Mouse (Mus musculus): ENCODE data around the gene Spats2. TPM values are rescaled to one million over a fixed set of nuclear protein-coding genes. Genes with fewer than 3 reads are reported as not detected.
A peak's percentile ranks its signal among the peaks of the same experiment; 100 is the strongest.

The Spats2 gene
- total RNA-seq, 1 experiment from 2014 or later = 18.5 TPM

DNA sequence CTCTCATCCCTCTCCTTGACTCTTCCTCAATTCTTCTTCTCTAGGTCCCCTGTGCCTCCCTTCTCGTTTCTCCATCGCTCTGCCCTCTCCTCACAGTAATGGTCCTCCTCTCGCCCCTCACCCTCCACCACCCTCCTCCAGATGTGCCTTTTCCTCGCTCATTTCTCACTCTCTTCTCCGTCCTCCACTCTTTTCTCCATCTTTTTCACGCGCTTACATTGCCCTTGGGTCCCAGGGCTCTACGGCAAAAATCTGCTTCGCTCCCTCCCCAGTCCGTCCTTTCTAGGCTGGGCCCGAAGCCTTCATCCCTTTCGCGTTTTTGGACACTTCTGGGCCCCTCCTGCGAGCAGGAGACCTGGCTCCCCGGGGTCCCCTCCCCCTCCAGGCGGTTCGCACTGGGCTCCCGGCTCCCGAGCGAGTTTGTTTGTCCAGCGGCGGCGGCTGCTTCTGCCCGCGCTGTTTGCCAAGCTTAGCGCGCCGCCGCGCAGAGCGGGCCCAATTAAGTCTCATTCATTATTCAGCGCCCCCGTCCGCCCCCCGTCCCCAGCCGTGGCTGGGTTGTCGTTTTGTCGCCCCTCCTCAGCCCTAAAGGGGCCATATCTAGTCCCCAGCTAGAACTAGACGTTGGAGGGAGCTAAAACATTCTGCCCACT is 27.8 kb upstream of the Spats2 start:
- DNase-seq = peak; percentile 45

DNA sequence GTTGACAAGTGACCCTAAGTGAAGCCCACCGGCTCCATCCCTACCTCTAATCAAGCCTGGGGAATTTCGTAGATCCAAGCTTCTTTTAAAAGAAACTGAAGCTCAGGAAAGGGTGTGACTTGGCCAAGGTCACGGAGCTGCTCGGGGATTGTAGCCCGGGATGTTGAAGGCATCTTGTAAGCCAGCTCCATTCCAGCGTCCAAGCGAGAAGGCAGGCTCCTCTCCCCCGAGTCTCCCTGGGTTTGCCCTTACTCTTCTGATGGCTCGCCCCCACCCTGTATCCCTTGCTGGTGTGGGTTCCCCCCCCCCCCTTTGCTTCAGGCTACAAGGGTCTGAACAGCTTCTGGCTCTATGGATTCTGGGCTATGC is 27.2 kb upstream of the Spats2 start:
- no peak for DNase-seq

DNA sequence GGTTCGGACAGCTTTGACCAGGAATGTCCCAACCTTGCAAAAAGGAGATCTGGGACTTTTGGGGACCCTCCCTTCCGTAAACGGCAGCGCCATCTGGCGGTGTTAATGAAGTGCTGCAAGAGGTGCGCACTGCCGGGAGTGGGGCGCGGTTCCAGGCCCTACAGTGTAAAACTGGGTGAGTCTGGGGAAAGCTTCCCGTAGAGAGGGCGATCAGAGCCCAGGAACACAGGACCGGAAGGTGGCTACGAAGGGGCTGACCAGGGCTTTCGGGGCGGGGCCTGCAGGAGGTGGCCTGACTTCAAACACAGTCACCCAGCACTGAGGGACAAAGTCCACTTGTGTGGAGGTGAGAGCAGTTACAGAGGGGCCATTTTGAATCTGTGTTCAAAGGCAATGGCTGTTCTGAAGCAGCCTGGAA is 26.6 kb upstream of the Spats2 start:
- DNase-seq = peak; percentile 82

DNA sequence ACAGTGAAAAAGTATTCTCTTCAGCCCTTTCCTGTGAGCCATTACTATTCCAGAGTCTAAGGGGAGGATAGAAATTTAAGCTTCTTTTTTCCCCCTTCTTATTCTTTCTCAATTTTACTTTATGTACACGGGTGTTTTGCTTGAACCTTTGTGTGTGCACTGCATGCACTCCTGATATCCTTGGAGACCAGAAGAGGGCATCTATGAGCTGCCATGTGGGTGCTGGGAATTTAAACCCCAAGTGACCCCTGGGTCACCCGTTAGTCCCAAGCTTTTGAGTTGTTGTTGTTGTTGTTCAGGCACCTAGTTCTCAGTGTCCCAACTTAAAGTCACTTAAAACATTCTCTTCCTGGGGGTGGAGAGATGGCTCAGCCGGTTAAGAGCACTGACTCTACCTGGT is 25.7 kb upstream of the Spats2 start:
- no peak for DNase-seq

DNA sequence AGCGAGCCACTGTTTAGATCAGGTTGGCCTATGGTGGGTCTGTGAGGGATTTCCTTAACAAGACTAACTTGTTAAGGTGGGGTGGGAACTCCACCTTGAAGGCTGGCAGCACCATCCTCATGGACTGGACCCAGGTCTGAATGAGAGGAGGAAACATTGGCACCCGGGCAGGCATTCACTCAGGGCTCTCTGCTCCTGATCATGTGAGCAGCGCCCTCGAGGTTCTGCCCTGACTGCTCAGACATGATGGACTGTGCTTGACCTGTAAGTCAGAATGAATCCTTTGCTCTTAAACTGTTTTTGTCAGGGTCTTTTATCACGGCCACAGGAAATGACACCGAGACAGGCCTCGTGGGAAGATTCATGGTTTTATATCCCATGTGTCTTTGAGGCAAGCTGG is 20.5 kb upstream of the Spats2 start:
- DNase-seq = peak; percentile 36

DNA sequence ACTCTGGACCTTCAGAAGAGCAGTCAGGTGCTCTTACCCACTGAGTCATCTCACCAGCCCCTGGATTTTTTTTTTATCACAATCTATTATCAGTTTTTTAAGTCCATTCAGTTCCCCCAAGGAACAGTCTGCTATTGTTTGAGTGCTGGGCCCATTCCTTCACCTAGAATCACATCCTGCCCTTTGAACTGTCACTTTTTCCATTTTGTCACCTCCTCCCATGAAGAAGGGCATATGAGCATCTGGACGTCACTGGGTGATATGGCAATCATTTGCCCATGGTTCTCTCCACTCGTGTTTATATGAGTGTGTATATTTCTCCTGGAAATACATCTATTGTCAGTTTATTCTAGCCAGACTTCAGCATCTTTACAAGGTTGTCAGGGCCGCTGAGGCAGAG is 17.9 kb upstream of the Spats2 start:
- no peak for DNase-seq

DNA sequence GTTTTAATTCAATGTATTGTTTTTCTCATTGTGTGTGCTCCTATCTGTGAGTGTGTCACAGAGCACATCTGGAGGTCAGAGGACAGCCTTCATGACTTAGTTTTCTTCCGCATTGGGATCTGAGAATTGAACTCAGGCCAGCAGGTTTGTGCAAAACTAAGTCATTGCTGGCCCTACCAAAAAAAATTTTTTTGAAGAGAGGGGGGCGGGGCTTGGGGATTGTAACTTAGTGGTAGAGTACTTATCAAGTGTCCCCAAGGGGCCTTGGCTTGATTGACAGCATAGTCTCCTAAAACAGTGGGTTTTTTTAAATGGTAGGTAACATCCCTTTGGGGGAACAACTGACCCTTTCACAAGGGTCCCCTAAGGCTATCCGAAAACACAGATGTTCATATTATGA is 14.6 kb upstream of the Spats2 start:
- peak; percentile 28 for DNase-seq

DNA sequence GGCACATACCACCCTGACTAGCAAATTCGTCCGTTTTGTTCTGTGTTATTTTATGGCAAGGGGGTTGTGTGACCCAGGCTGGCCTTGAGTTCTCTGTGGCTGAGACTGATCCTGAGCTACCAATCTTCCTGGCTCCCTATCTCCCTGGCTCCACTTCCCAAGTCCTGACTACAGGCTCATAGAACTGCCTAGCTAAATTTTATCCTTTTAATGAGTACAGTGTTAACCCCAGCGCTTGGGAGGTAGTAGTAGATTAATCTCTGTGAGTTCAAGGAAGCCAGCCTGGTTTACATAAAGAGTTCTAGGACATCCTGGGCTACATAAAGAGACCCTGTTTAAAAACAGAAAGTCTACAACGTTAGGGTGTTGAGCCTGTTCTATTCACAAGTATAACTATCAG is 13.9 kb upstream of the Spats2 start:
- DNase-seq = no peak

DNA sequence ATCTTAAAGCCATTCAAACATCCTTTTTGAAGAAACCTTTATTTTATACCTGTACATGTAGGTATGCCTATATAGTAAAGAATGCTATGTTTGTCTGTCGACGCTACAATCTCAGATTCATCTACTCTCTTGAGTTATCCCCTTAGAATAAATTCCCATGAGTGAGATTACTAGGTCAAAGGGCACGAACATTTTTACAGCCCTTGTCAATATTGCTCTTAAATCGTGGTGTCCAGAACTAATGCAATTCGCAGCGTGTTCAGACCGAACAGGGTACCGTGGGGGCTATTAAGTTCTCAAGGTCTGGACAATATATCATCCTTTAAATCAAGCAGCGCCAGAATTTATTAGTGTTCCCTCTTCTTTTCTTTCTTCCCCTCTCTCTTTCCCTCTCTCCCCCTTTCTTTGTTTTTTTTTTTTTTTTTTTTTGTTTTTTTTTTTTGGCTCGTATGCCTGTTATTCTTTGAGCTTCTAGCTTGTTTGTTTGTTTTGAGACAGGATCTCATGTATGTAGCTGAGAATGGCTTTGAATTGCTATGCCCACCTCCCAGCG is 12.8 kb upstream of the Spats2 start:
- no peak for DNase-seq

DNA sequence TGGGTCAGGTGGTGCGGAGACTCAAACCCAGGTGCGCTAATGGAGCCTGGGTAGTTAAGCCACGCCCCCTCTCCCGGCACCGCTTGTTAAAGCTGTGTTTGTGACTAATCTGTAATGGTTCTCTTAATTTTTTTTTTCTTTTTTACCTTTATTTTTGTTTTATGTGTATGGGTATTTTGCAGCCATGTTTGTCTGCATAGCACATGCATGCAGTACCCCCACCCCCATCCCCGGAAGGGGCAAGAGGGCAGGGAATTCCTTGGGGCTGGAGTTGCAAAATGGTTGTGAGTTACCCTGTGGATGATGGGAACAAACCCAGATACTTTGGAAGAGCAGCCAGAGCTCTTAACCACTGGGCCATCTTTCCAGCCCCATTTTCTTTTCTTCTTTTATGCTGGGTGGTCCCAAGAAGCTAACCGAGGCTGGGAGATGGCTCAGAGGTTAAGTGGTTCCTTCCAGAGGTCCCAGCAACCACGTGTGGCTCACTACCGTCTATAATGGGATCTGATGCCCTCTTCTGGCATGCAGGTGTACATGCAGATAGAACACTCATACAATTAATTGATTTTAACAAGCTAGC is 12.2 kb upstream of the Spats2 start:
- DNase-seq = peak; percentile 48

DNA sequence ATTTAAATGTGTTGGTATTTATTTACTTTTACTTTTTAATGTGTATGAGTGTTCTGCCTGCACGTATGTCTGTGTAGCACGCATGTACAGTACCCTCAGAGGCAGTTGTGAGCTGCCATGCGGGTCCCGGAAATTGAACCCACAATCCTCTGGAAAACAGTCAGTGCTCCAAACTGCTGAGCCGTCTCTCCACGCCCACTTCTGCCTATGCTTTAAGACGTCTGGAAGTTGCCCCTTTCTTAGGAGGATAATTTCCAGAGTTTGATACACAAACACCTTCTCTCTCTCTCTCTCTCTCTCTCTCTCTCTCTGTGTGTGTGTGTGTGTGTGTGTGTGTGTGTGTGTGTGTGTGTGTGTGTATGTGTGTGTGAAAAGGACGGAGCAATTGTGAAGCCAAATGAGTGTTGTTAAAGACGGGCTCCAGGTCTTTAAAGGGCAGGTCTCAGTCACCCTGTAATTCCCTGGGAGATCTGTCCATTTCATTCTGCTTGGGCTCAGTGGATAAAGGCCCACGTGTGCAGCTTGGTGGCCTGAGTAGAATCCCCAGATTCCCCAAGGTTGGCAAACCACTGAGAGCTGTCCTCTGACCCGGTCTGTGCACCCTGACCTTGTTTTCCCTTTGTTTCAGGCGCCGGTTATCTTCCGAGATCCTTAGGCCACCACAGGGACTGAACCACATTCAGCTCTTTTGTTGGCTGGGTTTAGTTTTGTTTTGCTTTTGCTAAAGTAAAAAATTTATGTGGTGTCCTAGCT is 11.2 kb upstream of the Spats2 start:
- no peak for DNase-seq

DNA sequence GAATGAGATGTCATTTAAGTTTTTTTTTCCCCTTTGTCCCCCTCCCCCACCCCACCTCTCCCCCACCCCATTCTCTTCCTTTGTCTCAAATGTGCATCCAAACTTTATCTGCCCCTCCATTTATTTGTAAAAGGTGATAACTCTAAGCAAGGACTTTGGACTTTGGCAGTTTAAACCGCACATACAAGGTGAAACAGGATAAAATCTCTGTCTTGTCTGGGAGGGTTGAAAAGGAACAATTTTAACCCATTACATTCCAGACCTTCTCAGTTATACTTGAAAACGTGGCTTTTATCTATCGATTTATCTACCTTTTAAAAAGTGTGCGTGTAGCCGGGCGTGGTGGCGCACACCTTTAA is 10.7 kb upstream of the Spats2 start:
- no peak for DNase-seq

DNA sequence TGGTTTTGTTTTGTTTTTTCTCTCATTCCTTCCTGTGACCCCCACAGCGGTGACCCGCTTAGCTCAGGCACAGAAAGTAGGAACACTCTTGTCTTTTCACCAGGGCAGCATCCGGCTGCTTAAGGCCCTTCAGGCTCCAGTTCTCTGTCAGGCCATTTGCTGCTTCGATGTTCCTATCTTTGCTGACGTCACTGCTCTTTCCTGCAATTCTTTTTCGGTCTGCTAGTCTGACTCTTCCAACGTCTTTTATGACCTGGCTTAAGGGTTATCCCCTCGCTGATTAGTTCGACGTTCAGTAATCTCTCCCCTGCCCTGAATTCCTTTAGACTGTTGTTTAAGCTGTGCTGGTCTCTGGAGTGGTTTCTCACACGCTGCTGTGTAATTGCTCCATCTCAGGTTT is 9.2 kb upstream of the Spats2 start:
- DNase-seq = no peak

DNA sequence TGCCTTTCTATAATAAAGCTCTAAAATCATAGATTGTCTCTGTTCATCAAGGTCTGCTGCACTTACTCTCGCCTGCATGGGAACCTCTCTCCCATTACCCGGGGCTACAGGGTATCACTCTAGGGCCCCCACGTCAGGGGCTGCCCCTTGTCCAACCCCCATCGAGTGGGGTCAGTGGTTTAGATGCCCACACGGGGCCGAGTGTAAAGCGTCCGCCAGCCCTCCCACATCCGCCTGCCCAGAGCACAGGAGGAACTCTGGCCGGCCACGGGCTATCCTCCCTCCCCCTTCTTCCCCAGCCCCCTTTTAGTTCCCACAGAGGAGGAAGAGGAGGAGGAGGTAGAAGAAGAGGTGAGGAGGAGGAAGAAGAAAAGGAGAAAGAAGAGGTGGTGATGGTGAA is 4.9 kb upstream of the Spats2 start:
- no peak for DNase-seq

DNA sequence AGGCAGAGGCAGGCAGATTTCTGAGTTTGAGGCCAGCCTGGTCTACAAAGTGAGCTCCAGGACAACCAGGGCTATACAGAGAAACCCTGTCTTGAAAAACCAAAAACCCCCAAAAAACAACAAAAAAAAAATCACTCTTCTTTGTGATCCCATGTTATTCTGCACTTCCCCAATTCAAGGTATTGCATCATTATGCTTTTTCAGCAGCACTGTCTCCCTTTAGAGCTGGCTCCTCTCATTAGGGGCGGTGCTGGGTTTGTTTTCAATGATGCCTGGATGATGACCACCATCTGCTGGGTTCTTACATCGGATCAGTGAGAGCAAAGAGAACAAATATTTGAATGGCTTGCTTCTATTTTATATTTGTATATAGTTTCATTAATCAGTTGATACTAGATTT is 3.1 kb upstream of the Spats2 start:
- no peak for DNase-seq

DNA sequence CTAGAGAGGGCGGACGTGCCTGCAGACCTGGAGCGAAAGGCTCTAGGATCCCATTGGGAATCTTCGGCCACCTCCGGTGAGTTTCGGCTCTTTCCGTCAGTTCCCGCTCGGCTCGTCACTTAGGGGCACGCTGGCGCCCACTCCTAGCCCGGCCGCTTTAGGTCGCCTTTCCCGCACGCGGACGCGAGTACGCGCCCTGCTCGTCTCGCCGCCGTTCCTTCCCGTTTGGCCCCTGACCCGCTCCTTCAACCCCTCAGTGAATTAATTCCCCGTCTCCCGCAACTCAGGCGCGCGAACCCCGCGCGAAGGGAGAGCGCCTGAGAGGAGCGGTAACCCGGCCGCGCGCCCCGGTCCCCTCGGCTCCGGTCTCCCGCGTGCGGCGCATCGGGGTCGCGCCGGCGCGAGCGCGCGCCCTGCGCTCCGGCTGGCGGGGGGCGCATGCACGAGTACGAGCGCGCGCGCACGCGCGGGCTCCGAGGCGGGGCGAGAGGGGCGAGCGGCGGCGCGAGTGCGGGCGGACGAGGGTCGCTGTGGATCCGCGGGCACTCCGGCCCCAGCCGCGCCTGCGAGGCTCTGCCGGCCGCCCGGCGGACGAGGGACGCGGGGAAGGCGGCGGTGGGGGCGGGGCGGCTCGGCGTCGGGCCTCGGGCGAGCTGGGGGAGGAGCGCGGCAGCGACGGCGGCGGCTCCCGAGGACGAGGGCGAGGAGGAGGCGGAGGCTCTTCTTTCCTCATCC is 532 bp downstream of the Spats2 start:
- peak; percentile 91 for DNase-seq

DNA sequence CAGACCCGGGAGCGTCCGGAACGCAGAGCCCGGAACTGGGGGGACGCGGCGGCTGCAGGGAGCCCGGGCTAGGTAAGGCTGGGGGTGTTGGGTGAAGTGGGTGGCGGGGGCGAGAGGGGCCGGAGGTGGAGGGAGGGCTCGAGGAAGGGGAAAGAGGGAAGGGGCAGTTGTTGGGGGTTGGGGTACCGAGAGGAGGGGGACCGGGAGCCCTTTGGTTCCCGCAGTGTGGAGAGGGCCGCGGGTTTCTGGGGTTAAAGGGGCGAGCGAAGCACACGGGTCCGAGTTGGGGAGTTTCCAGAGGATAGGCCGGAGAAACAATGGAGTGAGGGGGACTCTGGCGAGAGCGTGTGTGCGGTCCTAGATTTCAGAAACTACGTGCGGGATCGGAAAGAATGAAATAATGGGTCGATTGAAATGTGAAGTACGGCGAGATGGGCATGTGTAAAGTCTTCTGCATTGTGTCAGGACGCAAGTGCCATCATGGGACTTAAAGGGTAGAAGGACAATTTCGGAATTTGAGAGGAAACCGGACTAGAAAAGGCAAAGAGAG is 1.2 kb downstream of the Spats2 start:
- no peak for DNase-seq

DNA sequence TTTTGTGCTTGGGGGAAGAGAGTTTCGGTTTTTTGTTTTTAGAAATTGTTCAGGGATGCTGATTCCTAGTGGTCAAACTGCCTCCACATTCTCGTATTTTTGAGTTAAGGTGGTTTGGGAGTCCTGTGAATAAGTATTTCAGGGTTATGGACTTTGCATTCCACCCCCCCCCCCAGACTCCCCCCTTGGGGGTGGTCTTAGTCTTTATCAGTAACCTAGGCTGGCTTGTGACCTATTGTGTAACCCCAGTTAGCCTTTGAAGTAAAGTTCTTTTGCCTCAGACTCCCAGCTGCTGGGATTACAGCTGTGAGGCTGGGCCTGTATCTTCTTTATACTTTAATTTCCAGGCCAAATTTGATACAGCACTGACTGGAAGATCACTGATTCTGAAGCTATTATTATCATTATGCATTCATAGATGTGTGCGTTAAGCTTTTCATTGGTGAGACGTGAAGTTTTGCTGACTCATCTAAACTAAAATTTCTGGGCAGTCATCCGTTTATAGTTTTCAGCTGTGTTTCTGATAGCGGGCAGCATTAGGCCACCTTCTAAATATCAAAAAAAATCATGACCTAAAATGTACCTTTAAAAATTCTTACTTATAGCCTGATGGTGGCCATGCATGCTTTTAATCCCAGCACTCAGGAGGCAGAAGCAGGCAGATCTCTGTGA is 2.3 kb downstream of the Spats2 start:
- DNase-seq = no peak

DNA sequence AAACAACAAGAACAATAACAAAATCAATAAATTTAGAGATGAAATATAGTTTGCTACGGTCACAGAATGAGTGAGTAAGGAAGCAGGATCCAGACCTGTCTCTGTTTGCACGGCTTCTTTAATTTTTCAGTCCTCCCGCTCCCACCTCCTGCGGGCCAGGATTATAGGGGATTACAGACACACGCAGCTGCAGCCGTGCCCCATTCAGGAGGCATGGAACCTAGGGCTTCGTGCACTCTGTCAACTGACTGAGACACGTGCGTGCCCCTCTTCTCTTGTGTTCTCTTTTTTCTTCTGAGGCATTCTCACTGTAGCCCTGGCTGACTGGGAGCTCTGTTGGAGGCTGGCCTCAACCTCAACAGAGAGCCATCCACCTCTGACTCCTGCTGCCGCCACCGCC is 3.7 kb downstream of the Spats2 start:
- DNase-seq = no peak

DNA sequence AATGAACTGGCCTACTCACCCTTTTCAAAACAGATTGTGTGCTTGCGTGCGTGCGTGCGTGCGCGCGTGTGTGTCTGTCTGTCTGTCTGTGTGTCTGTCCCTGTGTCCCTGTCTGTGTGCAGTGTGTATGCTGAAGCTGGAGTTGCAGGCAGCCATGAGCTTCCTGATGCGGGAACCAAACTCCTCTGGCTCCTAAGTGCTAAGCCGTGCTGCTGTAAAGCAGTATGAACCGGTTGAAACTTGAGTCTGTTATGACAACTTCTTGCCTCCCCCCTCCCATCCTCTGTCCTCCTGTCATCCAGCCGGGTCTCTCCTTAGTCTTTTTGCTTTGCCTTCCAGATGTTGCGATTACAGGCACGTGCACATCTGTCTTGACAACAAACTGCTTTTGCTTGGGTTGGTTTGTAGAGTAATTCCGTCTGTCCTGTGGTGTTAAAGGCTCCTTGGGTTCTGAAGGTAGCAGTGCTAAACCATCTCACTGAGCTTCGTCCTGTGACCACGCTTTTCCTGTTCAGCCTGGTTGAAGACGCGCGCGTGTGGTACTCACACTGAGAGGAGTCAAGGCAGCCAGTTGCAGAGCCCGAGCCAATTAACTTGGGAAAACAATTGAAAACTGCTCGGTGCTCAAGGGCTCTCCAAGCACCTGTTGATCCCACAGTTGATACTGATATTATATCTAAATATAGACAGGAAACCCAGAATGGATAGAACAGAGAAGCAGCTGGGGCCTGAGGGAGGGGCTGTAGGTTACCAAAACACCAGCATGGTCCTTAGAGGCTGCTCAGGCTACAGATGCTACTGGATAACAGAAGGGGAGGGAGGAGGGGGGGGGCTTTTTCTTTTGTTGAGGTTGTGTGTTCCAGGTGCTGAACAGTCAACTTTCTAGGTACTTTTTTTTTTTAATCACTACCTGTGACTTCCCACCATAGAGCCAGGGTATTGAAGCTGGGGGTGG is 4.5 kb downstream of the Spats2 start:
- DNase-seq = no peak

DNA sequence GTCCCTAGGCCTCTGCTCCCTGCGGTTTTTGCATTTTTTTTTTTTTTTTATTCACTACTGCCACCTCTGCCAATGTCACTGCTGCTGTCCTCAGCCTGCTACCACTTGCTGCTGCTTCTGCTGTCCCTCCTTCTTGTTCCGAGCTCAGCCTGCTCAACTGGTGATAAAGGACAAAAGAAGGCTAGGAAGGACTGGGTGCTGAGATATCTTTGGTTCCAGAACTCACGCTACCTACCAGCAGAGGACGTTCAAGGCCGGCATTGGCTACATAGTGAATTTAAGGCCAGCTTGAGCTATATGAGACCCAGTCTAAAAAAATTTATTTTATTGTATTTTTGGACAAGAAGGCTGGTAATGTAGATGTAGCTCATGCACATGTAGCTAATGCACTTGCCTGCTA is 12.7 kb downstream of the Spats2 start:
- no peak for DNase-seq

All from adrenal gland, postnatal 14 days (tissue).